Mouse (Mus musculus): ENCODE data around the gene Tmem161a. TPM values are rescaled to one million over a fixed set of nuclear protein-coding genes. Genes with fewer than 3 reads are reported as not detected.

Tmem161a gene
- total and polyA plus RNA-seq, 2 experiments, result 20.4 to 60.4 TPM

DNA sequence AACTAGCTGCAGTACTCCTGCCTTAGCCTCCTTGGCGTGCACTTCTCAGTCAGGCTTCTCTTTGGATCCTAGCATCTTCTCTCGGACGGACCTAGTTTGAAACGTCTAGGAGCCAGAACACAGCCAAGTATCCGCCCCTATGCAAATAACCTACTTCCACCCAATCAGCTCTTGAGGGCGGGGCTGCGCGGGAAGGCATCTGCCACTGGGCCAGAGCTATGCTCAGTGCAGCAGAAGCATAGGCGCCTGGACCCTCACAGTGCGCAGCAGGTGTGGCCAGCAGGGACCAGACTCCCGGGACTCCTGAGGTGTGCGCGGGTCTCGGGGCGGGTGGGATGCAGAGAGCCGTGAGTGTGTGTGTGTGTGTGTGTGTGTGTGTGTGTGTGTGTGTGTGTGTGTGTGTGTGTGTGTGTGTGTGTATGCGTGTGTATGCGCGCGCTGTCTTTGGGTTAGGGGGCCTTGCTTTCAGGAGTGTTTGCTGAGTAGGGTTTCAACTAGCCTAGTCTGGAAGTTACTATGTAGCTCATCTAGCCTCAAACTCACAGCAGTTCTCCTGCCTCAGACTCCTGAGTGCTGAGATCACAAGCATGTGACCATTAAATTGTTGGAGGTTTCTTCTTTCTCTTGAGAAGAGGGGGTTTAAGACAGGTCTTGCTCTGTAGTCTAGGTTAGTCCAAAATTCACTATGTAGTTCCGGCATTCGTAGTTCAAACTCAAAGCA is 19.5 kb upstream of the Tmem161a start:
- 16% methylated on average over 22 of the region's 22 CpGs for WGBS
- no peaks in the 10 kb centered on the region for H3K4me1 ChIP-seq (ENCODE audit: control insufficient read depth, insufficient read depth, low read length)
- peak; percentile 35 for DNase-seq (ENCODE audit: extremely low read depth, low read depth, low spot score)
- no peaks in the 10 kb centered on the region for H3K36me3 ChIP-seq (ENCODE audit: control insufficient read depth, insufficient read depth, low read length)
- H3K79me2 ChIP-seq (ENCODE audit: control insufficient read depth, insufficient read depth, low read length), result no peaks in the 10 kb centered on the region
- no peak for TF ChIP-seq CTCF (IDR thresholded peaks at IDR 0.05; ENCODE audit: low read depth, low read length)
- H3K27me3 ChIP-seq (ENCODE audit: control insufficient read depth, insufficient read depth, low read length), result no peaks in the 10 kb centered on the region
- no peak overlapping the region for H3K4me3 ChIP-seq (ENCODE audit: insufficient read depth, low read depth, low read length)
- no peak overlapping the region for H3K27ac ChIP-seq (replicated peaks; ENCODE audit: insufficient read depth, low read depth, low read length)
- H3K9ac ChIP-seq (ENCODE audit: low read depth, low read length), result no peak overlapping the region

DNA sequence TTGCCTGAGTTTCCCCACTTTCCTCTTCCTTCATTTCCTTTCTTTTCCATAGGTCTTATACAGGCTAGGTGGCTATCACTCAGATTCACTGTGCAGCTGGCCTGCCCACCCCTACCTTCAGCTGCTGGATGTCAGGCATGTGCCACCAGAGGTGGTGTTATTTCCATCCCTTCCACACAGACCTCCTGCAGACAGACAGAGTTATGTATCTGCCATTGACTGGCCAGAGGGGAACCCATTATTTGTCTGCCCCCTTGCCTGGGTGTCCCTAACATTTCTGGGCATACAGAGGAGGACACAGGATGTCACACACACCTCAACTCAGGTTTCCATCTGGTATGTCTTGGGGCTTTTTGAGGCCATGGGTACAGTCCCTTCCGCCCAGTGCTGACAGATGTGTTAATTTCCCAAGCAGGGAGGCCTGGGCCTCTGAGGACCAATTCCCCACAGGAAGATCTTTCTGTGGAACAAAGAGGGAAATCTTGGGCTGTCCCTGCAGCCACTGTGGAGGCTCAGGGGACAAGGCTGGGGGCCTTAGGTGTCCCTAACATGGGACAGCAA is 14.8 kb upstream of the Tmem161a start:
- Histone ChIP-seq H3K79me2 (ENCODE audit: control insufficient read depth, insufficient read depth, low read length) (no peaks in the 10 kb centered on the region), H3K4me3 (ENCODE audit: insufficient read depth, low read depth, low read length) (no peak overlapping the region), H3K27ac (replicated peaks; ENCODE audit: insufficient read depth, low read depth, low read length) (no peak overlapping the region), H3K36me3 (ENCODE audit: control insufficient read depth, insufficient read depth, low read length) (no peaks in the 10 kb centered on the region), H3K27me3 (ENCODE audit: control insufficient read depth, insufficient read depth, low read length) (no peaks in the 10 kb centered on the region), H3K9ac (ENCODE audit: low read depth, low read length) (no peak overlapping the region), H3K4me1 (ENCODE audit: control insufficient read depth, insufficient read depth, low read length) (no peaks in the 10 kb centered on the region)
- TF ChIP-seq CTCF (IDR thresholded peaks at IDR 0.05; ENCODE audit: low read depth, low read length) (no peak), POLR2A (IDR thresholded peaks at IDR 0.05; ENCODE audit: extremely low read depth, insufficient read depth, low read length) (no peak)
- no peak for DNase-seq (ENCODE audit: extremely low read depth, low read depth, low spot score)
- WGBS, result 100% methylated on average over 1 of the region's 1 CpGs

DNA sequence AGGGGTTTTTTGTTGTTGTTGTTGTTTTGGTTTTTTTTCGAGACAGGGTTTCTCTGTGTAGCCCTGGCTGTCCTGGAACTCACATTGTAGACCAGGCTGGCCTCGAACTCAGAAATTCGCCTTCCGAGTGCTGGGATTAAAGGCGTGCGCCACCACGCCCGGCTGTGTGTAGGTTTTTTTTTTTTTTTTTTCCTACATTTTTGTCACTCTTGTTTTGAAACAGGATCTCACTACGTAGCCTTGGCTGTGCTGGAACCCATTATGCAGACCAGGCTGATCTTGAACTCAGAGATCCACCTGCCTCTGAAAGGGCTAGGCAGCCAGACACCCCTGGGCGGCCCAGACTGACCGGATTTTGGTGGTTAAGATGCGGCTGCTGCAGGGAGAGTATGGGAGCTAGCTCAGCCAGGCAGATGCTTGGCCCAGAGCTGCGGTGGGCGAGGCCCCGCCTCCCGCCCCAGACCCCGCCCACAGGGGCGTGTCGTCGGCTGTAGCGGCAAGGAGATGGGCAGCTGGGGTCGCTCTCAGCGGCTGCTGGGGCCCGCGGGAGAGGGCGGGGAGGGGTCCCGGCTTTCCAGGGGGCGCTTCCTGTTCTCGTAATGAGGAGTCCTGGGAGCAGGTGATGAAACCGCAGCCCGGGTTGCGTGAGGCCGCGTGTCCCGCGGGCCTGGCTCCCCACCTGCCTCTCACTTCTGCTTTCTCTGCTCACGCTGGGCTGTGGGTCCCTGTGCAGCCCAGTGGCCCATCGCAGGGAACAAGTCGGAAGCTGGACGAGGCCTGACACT is 13.9 kb upstream of the Tmem161a start:
- no peak for DNase-seq (ENCODE audit: extremely low read depth, low read depth, low spot score)
- WGBS, result 15% methylated on average over 40 of the region's 40 CpGs
- H3K79me2 ChIP-seq (ENCODE audit: control insufficient read depth, insufficient read depth, low read length), result no peaks in the 10 kb centered on the region
- TF ChIP-seq POLR2A (IDR thresholded peaks at IDR 0.05; ENCODE audit: extremely low read depth, insufficient read depth, low read length) (no peak), CTCF (IDR thresholded peaks at IDR 0.05; ENCODE audit: low read depth, low read length) (no peak)
- H3K27ac ChIP-seq (replicated peaks; ENCODE audit: insufficient read depth, low read depth, low read length), result no peak overlapping the region
- peak overlapping the region; percentile 43 for H3K4me3 ChIP-seq (ENCODE audit: insufficient read depth, low read depth, low read length)
- H3K4me1 ChIP-seq (ENCODE audit: control insufficient read depth, insufficient read depth, low read length), result no peaks in the 10 kb centered on the region
- peak overlapping the region; percentile 35 for H3K9ac ChIP-seq (ENCODE audit: low read depth, low read length)
- no peaks in the 10 kb centered on the region for H3K27me3 ChIP-seq (ENCODE audit: control insufficient read depth, insufficient read depth, low read length)
- H3K36me3 ChIP-seq (ENCODE audit: control insufficient read depth, insufficient read depth, low read length), result no peaks in the 10 kb centered on the region

DNA sequence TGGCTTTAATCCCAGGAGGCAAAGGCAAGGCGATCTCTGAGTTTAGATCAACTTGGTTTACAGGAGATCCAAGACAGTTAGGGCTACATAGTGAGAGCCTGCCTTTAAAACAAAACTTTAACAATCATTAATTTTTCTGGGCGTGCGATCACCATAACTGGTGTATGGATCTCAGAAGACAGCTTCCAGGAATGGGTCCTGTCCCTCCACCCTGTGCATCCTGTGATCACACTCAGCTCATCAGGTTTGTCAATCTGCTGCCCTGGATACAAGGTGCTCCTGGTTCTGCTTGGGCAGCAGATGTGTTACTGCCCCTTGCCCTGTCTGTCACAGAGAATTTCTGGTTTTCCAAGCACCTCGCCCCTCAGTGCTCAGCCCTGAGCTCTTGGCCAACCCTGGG is 12.9 kb upstream of the Tmem161a start:
- Histone ChIP-seq H3K27ac (replicated peaks; ENCODE audit: insufficient read depth, low read depth, low read length) (no peak overlapping the region), H3K4me3 (ENCODE audit: insufficient read depth, low read depth, low read length) (no peak overlapping the region), H3K27me3 (ENCODE audit: control insufficient read depth, insufficient read depth, low read length) (no peaks in the 10 kb centered on the region), H3K4me1 (ENCODE audit: control insufficient read depth, insufficient read depth, low read length) (no peaks in the 10 kb centered on the region), H3K36me3 (ENCODE audit: control insufficient read depth, insufficient read depth, low read length) (no peaks in the 10 kb centered on the region), H3K9ac (ENCODE audit: low read depth, low read length) (no peak overlapping the region), H3K79me2 (ENCODE audit: control insufficient read depth, insufficient read depth, low read length) (no peaks in the 10 kb centered on the region)
- no peak for DNase-seq (ENCODE audit: extremely low read depth, low read depth, low spot score)
- WGBS, result 71% methylated on average over 4 of the region's 4 CpGs
- TF ChIP-seq CTCF (IDR thresholded peaks at IDR 0.05; ENCODE audit: low read depth, low read length) (no peak), POLR2A (IDR thresholded peaks at IDR 0.05; ENCODE audit: extremely low read depth, insufficient read depth, low read length) (no peak)

DNA sequence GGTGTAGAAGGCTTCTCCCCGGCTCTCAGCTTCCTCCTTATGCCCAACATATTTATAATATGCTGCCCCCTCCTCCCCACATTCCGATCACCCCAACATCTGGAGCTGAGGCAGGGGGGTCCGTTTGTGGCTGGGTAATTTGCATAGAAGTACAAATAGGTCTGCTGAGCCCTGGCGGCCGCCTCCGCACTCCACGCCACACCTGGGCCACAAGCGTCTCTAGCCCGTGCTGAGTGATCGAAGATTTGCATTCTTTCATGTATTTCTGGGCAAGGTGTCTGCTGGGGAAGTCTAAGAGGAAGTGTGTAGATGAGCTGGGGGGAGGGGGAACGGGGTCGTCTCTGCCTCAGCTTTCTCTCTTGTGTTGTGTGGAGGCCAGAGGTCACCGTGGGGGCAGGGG is 12.1 kb upstream of the Tmem161a start:
- no peaks in the 10 kb centered on the region for H3K36me3 ChIP-seq (ENCODE audit: control insufficient read depth, insufficient read depth, low read length)
- DNase-seq (ENCODE audit: extremely low read depth, low read depth, low spot score), result no peak
- no peak overlapping the region for H3K27ac ChIP-seq (replicated peaks; ENCODE audit: insufficient read depth, low read depth, low read length)
- no peak overlapping the region for H3K9ac ChIP-seq (ENCODE audit: low read depth, low read length)
- no peaks in the 10 kb centered on the region for H3K27me3 ChIP-seq (ENCODE audit: control insufficient read depth, insufficient read depth, low read length)
- no peaks in the 10 kb centered on the region for H3K79me2 ChIP-seq (ENCODE audit: control insufficient read depth, insufficient read depth, low read length)
- no peak overlapping the region for H3K4me3 ChIP-seq (ENCODE audit: insufficient read depth, low read depth, low read length)
- no peaks in the 10 kb centered on the region for H3K4me1 ChIP-seq (ENCODE audit: control insufficient read depth, insufficient read depth, low read length)
- WGBS, result 80% methylated on average over 13 of the region's 13 CpGs
- no peak for TF ChIP-seq CTCF (IDR thresholded peaks at IDR 0.05; ENCODE audit: low read depth, low read length)
- TF ChIP-seq POLR2A (IDR thresholded peaks at IDR 0.05; ENCODE audit: extremely low read depth, insufficient read depth, low read length), result no peak
